Mouse (Mus musculus): ENCODE measurements at regions not wholly inside any gene's neighbourhood (a gene's known extent, or its start where the extent isn't known, plus 50 kb on each side); places are given as distances from the start of the nearest gene placed in this dataset.

GRCm38 (mm10) chr1:67359824-67360223 is 237.0 kb downstream of the Cps1 start:
- intact Hi-C loops (cut with DNase I): no loop called here

DNA sequence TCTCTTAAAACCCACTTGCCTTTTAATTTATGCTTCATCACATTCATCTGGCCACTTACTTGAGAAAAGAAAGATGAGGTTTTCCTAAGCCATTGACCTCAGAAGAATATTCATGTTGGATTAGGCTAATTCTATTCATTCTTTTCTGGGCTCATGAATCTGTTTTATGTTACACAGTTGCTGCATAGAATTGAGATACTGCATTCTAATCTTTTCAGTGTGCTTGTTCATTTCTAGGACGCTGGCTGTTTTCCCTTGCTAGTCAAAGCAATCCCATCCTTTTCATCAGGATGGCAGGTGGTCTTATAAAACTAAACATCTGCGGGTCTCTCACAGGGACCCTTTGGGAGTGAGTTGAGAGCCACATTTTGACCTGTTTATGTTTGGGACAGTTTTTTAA is 243.2 kb downstream of the Cps1 start:
- intact Hi-C loops (cut with DNase I): no loop called here

DNA sequence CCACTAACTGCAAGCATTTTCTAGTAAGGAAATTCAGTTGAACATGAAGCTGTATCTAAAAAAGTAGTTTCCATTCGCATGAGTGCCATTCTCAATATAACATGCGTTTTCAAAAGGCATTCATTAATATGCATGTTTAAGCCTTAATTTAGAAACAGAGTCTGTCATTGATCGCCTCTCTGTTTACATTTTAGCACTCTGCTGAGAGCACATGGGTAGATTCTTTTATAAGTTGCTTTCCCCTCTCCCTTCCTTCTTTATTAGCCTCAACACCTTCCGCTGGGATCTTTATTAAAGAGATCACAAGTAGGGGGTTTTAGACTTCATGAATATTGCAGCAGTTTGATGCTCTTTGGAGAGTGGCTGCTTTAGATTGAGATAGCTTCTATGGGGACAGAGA is 243.7 kb downstream of the Cps1 start:
- intact Hi-C loops (cut with DNase I): no loop called here

- intact Hi-C loops (cut with DNase I): no loop called here
Measured at GRCm38 (mm10) chr1:67382366-67382765, 259.5 kb downstream of the Cps1 start.

- intact Hi-C loops (cut with DNase I): no loop called here
Measured at GRCm38 (mm10) chr1:67385377-67385776, 262.6 kb downstream of the Cps1 start.

- intact Hi-C loops (cut with DNase I): no loop called here
Measured at GRCm38 (mm10) chr1:67386877-67387276, 264.1 kb downstream of the Cps1 start.

DNA sequence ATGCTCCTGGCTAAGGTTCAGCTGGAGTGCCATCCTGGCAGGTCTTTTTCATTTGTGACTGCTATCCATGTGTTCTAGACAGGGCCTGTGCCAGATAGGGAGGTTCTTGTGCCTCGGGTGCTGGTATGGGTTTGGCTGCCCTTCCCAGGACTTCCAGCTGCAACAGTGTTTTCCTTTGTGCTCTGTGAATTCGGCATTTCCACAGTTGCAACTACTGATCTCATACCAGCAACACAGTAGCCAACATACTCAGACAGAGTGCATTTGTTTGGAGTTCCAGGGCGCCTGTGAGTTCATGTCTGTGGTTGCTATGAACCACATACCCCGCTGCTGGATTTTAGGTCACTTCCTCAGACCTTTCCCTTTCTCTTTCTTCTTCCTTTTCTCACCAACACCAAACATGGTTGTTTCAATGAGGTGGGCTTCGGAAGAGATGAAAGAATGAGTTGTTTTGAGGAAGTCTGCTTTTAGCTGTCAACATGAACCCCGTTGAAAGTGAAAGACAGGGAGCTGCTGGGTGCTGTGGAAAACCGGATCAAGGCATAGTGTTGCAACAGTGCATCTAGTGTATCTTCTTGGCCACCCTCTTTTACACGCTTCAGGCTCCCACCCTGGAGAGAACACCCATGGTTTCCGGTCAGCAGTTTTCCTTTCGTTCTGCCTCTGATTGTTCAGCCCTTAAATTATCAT is 275.1 kb downstream of the Cps1 start:
- intact Hi-C loops (cut with DNase I): no loop called here

DNA sequence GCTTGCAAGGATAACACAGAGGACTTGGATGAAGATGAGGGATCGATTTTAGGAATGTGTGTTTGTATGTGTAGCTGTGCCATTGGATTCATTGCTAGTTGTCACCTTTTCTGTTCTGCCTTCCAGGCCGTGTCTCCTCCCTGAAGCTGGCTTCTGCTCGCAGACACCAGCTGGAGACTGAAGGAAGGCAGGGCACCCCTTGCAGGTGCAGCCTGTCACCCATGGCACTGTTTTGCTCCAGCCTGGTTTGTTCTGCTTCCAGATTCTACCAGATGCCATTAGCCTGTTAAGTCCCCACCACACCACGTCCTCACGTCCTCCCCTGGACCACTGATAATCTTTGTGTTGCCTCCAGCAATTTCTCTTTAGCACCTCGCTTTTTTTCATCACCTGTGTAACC is 286.7 kb downstream of the Cps1 start:
- intact Hi-C loops (cut with DNase I): no loop called here

- intact Hi-C loops (cut with DNase I): no loop called here
Measured at GRCm38 (mm10) chr1:67417196-67417595, 294.4 kb downstream of the Cps1 start.

DNA sequence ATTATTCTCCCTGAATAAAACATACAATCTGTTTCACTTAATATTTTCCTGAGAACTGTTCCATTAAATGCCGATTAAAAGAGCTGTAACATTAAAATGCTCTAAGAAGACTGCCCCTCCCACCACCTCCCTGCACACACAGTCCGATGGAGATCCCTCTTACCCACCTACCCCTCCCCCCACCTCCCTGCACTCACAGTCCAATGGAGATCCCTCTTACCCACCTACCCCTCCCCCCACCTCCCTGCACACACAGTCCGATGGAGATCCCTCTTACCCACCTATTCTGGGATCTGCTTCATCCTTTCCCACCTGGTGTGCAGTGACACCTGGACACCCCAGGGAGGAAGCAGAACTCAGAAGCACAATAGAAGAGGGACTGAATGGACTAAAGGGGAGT is 305.6 kb downstream of the Cps1 start:
- intact Hi-C loops (cut with DNase I): no loop called here

GRCm38 (mm10) chr1:67450831-67451230 is 328.0 kb downstream of the Cps1 start:
- intact Hi-C loops (cut with DNase I): no loop called here

DNA sequence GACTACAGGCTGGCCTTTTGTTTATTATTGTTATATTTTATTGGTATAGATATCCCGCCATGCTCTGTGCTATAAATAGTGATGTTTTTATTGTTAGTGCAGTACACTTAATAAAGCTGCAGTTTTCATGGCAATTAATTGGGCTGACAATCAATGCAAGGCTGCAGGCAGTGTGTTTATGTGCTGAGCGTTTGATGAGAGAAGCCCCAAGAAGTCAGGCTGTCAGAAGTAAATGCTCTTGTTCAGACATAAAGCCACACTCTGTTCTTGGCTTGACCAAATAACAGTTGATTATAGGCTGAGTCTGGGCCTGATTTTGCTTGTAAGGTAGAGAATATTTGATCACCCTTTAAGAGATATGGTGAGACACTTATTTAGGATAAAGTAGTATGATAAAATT is 341.4 kb downstream of the Cps1 start:
- intact Hi-C loops (cut with DNase I): no loop called here

GRCm38 (mm10) chr1:67465527-67465926 is 342.7 kb downstream of the Cps1 start:
- intact Hi-C loops (cut with DNase I): no loop called here

- intact Hi-C loops (cut with DNase I): loop anchor here (10.0 kb wide), 1 partner anchor 262 kb away; no protein-coding TSS in a partner anchor
Measured at GRCm38 (mm10) chr1:67477006-67477405, 354.2 kb downstream of the Cps1 start.

- intact Hi-C loops (cut with DNase I): loop anchor here (10.0 kb wide), 1 partner anchor 263 kb away; no protein-coding TSS in a partner anchor
Measured at GRCm38 (mm10) chr1:67477966-67478365, 355.1 kb downstream of the Cps1 start.

- intact Hi-C loops (cut with DNase I): no loop called here
Measured at GRCm38 (mm10) chr1:67481974-67482373, 359.1 kb downstream of the Cps1 start.

GRCm38 (mm10) chr1:67504140-67504539 is 381.3 kb downstream of the Cps1 start:
- intact Hi-C loops (cut with DNase I): no loop called here

DNA sequence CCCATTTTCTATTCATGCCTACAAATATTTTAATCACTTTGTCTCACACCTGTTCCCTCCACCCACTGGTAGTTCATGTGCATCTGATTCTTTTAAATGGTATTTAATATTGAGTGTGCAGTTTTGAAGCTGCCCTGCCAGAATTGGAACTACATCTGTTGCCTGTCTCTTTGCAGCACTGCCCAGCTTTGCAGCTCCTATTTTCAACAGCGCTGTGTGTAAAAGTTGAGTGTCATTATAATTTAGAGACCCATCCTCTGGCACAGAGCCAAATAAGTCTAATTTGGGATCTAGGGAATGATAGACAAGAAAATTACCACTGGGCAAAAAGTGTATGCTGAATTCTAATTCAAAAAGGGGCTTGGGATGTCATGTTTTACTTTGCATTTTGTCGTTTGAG is 382.9 kb downstream of the Cps1 start:
- intact Hi-C loops (cut with DNase I): no loop called here

DNA sequence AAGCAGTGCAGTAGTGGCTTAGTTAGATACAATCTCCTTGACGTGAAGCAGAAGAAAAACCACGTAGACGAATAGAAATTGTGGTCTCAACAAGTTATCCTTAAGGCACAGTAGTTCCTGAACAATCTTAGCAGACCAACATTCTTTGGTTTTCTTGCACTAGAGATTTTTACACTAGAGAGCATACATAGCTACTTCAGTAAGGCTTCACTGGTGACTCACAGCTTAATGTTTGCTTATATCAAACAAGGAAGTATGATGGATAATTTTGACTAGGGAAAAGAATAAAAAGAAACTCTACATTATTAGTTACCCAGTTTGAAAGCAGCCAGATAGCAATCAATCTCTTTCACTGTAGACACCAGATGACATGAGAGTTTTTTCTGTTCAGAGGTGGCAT is 395.5 kb downstream of the Cps1 start:
- intact Hi-C loops (cut with DNase I): no loop called here

DNA sequence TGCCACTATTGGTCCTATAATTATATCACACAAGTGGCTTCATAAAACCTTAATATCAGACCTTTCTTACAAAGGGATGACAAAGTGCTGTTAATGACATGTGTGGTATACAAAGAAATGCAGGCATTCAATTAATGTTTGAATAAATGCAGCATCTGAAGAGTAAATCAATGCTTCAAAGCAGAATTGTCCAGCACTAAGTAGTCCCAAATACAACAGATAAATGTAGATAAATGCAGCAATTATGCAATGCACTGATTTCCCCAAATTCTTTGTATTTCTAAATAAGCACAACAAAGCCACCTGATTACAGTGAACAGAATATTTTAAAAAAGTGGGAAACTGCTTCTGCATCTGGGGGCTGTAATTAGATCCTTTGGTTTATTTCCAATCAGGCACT is 435.9 kb downstream of the Cps1 start:
- intact Hi-C loops (cut with DNase I): no loop called here

DNA sequence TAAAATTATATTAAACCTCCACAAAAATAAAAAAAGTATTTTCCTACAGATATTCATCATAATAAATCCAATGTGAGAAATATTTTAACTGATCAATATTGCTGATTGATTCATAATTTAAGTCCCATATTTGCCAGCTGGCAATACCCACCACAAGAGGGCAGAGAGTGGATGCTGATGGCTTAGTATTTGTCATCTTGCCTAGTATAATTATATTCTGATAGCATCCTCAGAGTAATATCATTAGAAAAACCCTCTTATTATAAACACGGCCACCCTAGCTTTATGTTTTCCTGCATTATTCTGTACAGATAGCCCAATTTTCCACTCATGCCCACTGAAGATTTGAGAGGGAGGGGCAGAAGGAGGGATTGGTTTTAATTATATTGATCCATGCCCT is 436.4 kb downstream of the Cps1 start:
- intact Hi-C loops (cut with DNase I): no loop called here

- intact Hi-C loops (cut with DNase I): no loop called here
Measured at GRCm38 (mm10) chr1:67571616-67572015, 448.8 kb downstream of the Cps1 start.

DNA sequence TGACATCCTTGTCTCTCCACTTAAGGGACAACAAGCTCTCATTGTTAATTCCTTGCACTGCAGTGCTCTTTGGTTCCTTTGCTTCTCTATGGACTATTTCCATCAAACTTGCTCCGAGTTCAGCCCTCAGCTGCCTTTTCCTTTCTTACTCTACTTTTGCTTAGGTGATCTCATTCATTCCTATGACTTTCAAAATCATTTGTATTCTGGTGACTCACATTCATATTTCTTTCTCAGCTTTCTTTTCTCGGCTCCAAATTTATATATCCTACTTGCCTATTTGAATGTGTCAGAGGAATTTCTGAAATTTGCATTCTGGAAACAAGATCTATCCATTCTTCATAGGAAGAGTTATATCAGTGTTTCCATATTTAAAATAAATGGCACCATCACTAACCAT is 456.9 kb downstream of the Cps1 start:
- intact Hi-C loops (cut with DNase I): no loop called here
